Mouse (Mus musculus): ENCODE data around the gene Kif18a.

Gene Kif18a

DNA sequence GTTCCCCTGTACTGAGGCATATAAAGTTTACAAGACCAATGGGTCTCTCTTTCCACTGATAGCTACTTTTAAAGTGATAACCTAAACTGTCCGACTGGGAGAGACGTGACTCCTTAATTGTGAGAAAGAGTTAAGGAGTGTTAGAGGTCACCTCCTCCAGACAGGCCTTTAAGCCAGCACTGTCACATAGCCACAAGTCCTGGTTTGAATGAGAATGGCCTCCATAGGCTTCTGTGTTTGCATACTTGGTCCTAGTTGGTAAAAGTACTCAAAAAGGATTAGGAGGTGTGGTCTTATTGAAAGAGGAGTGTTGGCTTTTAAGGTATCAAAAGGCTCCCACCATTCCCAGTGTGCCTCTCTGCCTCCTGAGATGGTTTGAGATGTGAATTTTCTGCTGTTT, 94.3 kb downstream of the Kif18a start:
- no peak for DNase-seq (ENCODE audit: low spot score in 2 of 2)

DNA sequence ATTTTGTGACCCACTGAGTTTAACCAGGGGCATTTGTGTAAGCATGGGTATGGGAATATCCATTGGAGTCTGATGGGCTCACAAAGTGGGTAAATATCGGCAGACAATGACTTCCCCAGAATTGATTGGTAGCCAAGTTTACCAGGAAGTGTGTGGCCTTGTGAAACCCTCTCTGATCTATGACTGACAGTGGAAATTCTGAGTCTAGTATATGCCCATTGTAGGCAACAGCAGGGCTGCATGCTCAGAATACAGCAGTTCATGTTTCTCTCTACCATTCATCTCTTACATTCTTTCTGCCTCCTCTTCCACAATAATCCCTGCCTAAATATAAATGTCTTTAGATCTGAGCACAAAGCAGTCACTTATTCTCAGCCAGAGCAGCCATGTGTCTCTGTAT, 103.5 kb downstream of the Kif18a start:
- DNase-seq (ENCODE audit: low spot score in 2 of 2): no peak

DNA sequence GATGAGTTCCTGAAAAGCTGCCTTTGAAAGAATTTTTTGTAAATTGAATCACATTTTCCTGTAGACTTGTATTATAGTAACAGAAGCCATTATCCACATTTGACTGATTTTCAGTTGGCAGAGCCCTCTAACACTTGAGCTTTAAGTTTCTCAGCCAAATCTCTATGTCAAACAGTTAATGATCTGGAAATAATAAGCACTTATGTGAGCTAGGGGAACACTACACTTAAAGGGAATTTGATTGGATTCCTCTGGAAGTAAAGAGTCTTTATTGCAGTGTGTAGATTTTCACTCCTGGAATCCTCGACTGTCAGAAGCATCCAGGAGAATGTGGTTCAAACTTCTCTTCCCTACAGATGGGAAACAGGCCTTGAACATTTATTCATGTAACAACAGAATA, 105.7 kb downstream of the Kif18a start:
- DNase-seq (ENCODE audit: low spot score in 2 of 2): no peak

DNA sequence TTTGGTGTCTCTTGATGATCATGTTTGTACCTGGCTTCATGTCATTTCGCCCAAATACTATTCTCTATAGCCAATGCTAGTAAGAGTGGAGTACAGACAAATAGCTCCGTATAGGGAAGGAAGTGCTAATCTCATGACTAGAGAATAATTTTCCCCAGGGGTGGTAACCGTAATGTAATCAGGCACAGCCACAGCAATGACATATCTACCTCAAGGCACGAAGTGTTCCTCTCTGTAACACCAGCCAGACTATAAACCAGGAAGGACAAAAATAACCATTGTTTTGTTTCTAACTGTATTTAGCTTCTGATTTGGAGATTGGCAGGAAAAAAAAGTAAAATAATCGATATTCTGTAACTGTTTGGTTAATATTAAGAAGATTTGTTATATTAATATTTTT, 108.2 kb downstream of the Kif18a start:
- DNase-seq (ENCODE audit: low spot score in 2 of 2): no peak

DNA sequence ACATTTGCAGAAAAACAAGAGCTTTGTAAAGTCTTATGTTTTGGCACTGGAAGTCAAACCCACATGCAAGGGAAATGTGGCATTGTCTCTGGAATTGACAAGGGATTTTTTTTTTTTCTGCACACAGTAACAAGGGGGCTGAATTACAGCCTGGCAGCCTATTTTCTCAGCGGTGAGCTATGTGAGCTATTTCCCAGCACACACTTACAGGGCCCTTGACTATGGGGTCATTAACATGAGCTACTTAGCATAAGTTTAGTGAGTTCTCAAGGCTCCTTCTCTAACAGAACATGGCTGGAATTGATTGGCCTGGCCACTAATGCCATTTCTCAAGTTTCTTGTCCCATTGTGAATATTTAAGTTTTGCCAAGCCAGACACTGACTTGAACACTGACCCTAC, 109.4 kb downstream of the Kif18a start:
- DNase-seq (ENCODE audit: low spot score in 2 of 2): no peak

Data from left cerebral cortex, adult 9 months (tissue).